Mouse (Mus musculus) lung, postnatal 14 days (tissue): ENCODE results near the gene Irf2bp2.

Experiments used
- DNase-seq: peaks from one replicate; pipeline ENCODE4 v3.0.0; 2021

The Irf2bp2 gene

DNA sequence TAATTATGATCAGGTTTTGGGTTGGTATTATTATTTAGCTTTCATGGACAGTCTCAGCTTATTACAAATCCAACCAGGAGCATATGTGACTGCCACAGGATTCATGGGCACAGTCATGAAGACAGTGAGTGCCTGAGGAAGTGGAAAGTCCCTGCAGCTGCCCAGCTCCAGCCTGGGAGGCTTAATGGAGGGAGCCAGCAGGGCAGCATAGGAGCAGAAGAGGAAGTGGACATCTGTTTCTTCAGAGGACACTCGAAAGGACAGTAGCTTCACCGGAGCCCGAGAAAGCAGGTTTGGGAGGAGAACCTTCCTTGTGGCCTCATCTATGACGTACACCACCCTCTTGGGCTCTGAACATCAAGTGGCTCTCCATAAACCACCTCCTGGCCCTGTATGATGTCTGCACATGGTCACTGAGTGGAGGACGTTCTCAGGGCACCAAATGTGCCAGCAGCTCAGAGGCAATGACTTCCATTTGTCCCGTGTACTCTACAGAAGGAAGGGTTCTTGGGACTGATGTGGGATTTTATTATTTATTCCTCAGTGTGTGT, 28.5 kb downstream of the Irf2bp2 start:
- no peak for DNase-seq

DNA sequence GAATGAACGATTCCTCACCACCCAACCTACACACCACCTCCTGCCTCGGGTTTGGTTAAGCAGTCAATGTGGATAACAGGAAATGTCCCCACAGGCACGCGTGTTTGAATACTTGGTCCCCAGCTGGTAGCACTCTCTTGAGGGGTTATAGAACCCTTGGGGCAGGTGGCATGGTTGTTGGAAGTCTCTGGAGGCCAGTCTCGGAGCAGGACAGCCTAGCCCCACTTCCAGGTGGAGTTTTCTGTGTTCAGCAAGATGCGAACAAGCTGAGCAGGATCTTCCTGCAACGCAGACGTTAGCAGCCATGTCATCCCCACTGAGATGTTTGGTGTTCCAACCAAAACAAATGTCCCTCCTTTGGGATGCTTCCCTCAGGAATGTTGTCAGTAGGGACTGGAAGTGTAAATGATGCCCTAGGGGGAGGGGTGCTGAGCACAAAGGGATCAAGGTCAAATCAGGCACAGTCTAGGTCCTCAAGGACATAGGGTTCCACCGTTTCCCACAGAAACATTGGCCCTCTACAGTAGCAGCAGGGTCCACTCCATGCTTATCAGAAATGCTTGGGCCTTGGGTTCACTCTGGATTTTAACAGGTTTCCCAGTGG, 29.1 kb downstream of the Irf2bp2 start:
- DNase-seq: no peak

DNA sequence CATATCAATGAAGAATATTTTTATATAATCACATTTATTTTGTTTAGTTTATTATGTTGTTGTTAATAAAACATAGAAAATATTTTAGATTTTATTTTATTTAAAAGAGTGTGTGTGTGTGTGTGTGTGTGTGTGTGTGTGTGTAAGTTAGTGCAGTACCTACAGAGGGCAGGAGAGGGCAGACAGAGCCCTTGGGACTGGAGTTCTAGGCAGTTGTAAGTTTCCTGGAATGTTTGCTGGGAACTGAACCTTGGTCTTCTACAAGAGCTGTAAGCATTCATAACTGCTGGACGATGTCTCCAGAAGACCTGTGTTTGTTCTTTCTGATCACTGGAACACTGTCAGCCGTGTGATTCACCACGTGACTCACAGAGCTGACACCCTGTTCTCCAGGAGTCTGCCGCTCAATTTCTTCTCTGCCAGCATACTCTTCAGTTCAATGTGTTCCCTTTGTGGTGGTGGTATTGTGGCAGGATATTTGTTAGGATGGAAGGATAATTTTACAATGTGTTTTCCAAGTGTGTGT, 32.4 kb downstream of the Irf2bp2 start:
- DNase-seq: no peak

DNA sequence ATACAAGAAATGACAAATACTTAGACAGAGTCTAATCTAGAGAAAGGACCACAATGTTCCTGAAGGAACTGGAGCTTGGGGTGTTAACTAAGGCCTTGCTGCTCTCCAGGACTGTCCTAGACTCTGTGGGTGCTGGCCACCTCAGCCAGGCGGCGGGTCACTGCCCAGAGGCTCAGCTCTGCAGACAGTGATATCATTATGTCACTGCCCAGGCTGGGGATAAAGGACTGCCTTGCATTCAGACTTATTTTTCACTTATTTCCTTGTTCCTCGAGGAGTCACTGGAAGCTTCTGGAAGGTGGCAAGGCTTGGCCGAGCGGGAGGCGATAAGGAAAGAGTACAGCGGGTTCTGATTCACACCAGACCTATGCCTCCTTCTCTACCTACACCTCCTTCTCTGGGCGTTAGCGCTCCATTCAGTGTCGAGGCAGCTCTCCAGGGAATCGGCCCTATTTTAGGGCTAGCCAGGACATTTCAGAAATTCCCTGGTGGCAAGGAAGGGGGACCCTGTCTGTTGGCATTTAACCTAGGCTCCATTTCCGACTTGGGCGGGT, 35.3 kb downstream of the Irf2bp2 start:
- no peak for DNase-seq

DNA sequence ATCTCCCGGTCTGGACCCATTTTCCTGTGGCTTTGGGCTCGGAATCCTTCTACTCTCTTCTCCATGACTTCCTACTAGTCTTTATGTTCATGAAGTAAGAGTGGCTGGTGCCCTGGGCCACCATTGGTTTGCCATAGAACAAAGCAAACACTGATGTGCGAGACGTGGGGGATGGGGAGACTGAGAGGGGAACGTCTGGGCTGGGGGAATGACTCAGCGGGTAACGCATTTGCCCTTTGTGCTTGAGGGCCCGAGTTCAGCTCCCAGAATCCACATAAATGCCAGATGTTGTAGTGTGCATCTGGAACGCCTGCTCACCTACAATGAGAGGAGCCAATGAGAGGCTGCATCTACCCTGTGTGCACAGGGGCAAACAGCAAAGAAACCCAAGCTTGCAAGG, 36.4 kb downstream of the Irf2bp2 start:
- DNase-seq: no peak

DNA sequence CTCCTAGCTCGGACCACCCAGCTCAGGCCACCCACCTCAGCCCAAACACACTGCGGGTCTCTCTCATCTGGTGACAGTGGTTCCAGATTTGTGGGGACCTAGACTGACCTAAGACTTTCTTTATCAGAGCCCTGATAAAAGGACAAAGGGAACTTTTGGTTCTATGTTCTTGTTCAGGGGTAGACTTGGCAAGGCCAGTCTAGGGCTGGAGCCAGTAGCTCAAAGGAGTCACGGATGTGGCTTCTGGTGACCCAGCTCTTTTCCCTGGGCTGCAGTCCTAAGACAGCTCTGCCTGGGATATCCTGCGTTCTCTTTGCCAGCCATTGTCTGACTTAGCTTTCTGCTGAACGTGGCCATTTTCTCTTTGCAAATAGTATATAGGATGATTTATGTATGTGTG, 37.1 kb downstream of the Irf2bp2 start:
- no peak for DNase-seq

DNA sequence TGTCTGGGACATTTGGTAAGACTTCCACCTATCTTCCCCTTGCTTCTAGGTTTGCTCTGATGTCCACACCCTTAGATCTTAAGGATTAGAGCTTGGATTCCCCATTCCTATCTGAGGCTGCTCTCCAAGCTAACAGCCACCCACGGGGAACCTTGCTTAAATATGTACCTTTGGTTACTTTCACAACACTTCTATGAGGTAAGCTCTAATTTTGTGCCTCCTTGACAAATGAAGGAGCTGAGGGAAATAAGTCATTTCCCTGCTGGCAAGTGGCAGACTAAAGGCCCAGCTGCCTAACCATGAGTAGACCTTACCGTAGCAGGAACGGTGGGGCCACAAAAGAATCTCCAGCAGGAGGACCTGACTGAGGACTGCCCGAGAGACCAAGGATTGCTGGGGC, 39.0 kb downstream of the Irf2bp2 start:
- DNase-seq: no peak

DNA sequence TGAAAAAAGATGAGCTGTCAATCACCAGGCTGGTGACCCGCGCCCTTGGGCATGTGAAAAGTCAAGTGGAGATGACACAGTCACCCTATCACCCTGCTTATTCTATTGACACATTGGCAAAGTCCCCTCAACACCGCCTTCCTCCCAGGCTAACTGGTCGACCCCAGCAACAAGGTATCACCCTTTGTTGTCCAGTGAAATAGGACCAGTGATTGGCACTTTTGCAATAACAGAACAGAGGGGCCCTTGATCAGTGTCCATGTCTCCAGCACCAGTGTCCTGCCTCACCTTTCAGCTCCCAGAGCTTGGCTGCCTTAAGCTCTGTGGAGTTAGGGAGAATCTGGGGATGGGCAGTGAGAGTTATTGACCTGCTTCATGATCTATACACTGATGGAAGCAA, 41.9 kb downstream of the Irf2bp2 start:
- DNase-seq: no peak

DNA sequence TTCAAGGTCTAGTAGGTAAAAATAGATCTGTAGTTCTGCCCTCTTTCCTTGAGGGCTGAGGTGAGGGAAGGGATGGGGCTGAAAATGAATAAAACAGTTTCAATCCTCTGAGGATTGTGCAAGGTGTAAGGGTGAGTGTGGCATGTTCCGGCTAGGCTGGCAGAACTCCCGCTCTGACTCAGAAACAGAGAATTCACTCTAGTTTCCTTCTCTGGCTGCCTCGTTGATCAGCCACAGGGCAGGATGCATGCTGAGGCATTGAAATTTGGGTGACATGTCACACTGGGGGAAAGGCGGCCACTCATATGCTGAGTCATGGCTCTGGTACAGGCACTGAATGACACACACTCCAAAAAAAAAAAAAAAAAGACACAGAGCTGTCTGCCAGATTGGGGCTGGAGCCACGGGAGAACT, 42.8 kb downstream of the Irf2bp2 start:
- DNase-seq: peak; percentile 74

DNA sequence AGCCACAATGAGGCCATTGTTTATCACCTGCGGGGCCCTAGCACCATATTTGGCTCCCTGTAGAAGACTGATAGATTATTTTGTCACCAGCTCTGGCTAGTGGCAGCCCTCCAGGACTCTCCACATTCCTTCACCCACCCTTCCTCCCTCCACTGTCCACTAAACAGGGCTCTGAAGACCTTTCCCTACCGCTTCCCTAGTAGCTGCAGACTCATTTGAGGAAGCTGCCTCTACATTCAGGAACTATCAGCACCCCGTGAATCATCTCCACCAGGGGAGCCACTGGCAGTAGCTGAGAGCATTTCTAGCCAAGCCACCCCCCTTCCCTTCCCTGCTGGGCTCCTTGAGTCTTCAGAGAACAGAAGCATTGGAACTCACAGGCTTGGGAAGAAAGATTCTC, 45.9 kb downstream of the Irf2bp2 start:
- peak; percentile 42 for DNase-seq

DNA sequence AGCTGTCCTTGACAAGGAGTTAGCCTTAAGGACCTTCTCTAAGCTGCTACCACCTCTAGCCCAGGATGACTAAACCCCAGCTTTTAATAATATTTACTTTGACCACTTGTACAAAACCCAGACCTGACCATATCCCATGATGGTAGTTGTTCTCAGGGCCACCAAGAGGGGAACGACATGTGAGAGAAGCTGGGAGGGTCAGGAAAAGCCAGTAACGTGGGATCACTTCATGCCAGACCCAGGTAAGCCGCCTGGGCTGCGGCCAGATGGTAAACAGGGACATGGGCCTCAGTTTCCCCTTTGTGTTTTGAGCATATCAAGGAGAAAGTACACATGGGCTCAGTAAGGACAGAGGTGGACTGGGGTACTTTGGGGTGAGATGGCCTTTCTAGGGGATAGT, 46.4 kb downstream of the Irf2bp2 start:
- no peak for DNase-seq

DNA sequence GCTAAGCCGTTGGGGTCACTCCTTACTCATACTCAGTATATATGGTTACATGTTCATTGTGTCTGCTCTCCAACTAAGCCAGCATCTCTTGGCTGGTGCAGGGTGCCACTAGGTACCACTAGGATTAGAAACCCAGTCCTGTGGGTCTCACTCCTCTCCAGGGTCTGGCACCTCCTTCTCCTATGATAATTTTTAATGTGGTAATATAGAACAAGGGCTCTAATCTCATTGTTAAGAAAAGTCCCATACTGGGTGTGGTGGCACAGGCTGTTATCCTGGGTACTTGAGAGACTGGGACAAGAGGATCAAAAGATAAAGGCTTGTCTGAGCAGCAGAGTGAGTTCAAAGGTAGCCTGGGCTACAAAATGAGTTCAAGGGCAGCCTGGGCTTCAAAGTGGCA, 47.3 kb downstream of the Irf2bp2 start:
- no peak for DNase-seq

DNA sequence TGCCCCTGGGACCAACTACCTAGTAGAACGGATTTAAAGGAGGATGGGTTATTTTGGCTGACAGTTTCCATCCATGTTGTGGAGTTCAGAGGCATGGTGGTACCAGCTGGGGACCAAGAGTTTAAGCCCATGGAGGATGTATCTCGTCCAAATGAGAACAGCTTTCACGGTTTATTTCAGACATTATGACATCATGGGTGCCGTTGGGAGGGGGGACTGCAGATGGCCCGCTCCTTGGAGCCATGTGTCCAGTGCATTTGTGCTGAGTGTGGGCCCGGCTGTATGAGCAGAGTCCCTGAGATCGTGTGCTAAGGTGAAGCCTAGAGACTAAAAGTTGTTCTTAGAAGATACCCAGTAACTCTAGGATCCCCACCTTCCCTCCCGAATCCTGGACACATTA, 50.4 kb downstream of the Irf2bp2 start:
- DNase-seq: no peak

DNA sequence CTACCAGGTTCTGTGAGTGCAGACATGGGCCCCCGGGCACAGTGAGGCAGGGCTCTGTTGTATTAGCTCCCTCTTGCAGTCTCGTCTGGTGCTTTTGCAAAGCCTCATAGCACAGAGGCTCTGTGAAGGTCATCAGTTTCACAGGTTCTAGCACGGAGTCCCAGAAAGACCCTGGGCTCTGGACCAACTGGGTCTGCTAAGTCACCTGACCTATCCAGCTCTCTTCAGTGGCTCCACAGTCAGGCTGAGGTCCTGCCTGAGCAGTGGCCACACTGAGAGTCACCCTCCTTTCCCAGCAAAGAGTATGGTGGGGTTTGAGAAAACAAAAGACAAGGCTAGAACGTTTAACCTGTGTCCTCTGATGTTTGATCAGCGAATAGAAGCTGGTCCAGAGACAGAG, 51.0 kb downstream of the Irf2bp2 start:
- no peak for DNase-seq

DNA sequence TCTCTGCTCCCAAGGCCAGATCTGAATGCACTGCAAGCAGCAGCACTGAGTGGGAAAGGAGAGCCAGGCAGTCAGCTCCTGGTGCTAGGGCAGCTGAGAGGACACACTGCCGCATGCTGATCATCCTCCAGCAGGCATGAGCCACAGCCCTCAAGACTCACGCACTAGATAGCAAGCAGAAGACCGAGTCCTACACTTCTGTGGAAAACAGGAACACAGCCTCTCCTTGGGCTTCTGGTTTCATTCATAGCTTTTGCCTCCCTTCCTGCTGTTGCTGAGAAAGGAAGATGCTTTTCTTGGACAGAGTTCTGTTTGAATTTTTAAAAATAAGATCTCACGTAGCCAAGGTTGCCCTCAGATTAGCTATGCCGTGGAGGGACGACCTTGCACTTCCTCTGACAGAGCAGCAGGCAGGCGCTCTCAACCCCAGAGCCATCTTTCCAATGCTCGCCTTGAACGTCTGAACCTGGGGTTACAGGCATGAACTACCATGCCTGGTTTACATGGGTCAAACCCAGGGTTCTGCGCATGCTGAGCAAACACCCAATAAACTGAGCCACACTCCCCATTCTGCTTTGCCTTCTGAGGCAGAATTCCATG, 51.6 kb downstream of the Irf2bp2 start:
- no peak for DNase-seq

DNA sequence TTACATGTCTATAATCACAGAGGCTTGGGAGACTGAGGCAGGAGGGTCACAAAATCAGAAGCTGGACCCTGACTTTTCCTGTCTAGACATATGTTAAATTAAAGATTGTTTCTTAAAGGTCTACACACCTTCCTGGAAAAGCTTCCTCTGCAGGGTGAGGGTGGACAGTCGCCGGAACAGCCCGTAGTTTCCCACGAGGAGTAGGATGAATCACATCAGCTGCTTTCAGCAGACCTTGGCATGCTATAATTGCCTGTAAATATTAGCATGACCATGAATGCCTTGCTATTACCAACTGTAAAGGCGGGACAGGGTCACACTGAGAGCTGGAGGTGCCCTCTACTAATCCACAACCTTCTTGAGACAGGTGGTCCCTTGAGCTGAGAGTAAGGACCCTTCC, 53.5 kb downstream of the Irf2bp2 start:
- no peak for DNase-seq

DNA sequence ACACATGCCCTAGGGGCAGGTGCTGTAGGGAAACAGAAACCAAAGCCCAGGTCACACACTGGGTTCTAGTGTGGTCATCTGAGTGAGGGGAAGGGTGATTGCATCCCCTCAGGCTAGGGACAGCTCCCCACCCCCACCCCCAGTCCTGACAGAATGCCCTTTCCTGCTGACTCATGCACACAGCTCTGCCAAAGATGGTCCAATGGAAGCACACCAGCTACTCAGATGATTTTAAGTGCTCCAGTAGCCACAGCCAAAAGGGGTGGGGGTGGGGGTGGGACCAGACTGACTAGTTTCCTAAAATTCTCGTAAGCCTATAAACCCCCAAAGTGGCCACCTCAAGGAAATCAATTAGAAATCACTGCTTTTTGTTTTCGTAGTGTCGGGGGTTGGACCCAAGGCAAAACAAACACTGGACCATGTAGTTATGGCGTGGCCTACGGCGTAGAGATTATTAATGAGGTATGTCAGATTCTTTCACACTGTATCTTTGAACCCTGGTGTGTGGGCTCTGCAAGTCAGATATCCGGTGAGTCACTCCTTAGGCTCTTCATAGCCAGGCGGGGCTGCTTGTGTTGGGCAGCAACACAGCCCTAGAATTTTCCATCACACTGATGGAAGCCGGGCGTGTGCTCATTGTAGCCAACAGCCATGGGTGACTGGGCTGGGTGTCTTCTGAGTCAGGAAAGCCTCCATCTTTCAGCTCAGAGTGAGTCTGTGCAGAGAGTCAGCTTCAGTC, 54.3 kb downstream of the Irf2bp2 start:
- DNase-seq: peak; percentile 47

DNA sequence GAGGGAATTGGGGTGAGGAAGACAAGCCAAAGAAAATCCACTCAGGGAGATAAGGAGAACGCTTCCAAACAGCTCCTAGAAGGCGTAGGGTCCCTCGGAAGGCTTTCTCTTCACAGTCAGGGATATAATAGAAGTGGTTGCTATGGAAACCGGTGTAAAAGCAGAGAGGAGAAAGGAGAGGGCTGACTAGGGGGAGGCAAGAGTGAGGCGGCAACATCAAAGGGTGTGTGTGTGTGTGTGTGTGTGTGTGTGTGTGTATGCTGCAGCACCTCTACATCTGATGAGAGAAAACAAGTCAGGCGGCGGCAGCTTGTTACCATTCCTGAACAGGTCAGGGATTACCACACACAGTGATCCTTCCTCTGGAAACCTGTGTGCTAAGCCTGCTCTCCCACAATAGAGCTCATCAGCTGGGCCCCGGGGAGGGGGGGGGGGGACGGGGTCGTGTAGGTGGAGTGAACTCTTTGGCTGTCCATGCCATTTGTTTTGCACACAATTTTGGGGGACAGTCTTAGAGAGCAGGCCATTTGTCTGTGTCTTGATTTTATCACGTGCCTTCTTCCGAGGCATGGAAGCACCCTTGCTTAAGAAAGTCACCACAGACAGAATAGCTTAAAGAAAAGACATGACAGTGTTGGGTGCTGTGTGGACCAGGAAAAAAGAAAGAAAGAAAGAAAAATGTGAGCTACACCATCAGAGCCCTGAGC, 55.0 kb downstream of the Irf2bp2 start:
- DNase-seq: no peak
